Mouse (Mus musculus): ENCODE results near the gene Hnrnpll. TPM values are rescaled to one million over a fixed set of nuclear protein-coding genes. Genes with fewer than 3 reads are reported as not detected.

The Hnrnpll gene
- polyA plus RNA-seq (2016; fragmentation: Nextera tagmentation; extraction: Ambion mirVana), result 60.6 and 63.5 TPM in 2 replicates

DNA sequence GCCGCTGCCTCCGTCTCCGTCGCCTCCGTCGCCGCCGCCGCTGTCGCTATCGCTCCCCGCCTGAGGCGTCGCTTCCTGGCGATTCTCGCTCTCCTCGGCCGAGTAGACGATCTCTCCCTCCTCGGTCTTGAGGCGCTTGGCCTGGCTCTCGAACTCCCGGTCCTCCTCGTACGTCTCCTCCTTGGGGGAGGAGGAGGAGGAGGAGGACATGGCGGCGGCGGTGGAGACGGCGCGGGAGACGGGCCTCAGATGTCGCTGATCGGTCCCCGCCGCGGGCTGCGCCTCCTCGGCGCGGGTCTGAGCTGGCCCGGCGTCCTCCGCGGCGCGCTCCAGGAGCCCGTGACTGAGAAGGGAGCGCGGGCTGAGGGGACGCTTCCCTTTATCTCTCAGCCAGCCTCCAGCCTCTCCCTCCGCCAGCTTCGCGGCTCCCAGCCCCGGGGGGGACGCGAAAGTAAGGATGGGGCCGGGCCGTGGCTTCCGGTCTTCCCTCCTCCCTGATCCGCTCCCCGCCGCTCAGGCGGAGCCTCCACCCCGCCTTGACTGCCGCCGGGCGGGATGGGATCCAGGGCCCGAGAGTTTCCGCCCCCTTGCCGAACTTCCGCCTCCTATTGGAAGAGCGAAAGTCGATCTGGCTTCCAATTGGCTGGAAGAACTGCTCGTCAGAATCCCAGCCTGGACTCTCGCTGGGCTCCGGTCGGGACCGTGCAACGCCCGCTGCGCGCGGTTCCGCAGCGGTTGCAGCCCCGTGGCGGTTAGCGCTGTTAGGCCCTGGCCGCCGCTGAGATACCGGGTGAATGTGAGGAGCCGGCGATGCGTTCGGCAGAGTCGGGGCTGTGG, at the start of gene Hnrnpll:
Hnrnpll (minus strand) TSS at position 552 of the 837 bp plus-strand sequence.
- no peaks in the 10 kb centered on the region for H3K36me3 ChIP-seq
- peak within 1 kb of the TSS; percentile 94 for H3K4me3 ChIP-seq
- ATAC-seq (ENCODE audit: insufficient number of reproducible peaks, low FRiP score), result peak; percentile 97
- under 1% methylated on average over 95 of the region's 97 CpGs for WGBS
- H3K27ac ChIP-seq (ENCODE audit: poor library complexity, severe bottlenecking), result peak within 1 kb of the TSS; percentile 100
- no peaks in the 10 kb centered on the region for H3K9me3 ChIP-seq (replicated peaks)
- H3K4me2 ChIP-seq, result peak within 1 kb of the TSS; percentile 81
- H3K27me3 ChIP-seq (replicated peaks), result no peaks in the 10 kb centered on the region
- peaks cover 21% of the 10 kb centered on the region for H3K4me1 ChIP-seq (replicated peaks)
- peak within 1 kb of the TSS; percentile 99 for H3K9ac ChIP-seq

DNA sequence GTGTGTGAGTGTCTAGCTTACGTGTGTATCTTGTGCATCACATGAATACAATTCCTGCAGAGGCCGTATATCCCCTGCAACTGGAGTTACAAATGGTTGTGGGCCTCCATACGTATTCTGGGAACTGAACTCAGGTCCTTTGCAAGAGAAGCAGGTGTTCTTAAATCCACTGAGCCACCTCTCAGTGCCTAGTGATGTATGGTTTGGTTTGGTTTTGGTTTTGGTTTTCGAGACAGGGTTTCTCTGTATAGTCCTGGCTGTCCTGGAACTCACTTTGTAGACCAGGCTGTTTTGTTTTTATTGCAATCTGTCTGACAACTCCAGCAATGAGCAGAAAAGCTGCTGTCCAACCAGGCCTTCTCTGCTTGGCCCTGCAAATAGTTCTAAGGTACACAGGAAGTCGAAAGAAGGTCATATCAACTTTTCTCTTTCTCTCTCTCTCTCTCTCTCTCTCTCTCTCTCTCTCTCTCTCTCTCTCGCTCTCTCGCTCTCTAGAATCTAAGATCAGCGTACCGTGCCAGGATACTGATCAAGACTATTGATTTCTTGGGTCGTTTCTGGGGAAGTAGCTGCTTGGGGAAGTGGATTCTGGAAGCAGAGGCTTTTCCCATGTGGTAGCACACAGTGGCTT, 43.3 kb upstream of the Hnrnpll start:
- Histone ChIP-seq H3K36me3 (no peaks in the 10 kb centered on the region), H3K9ac (no peak overlapping the region), H3K4me2 (no peak overlapping the region), H3K4me1 (replicated peaks) (no peaks in the 10 kb centered on the region), H3K4me3 (no peak overlapping the region), H3K9me3 (replicated peaks) (0 out of 2 replicates have a peak, but pooled peaks cover 4% of the 10 kb centered on the region), H3K27me3 (replicated peaks) (no peaks in the 10 kb centered on the region), H3K27ac (ENCODE audit: poor library complexity, severe bottlenecking) (no peak overlapping the region)
- no peak for ATAC-seq (ENCODE audit: insufficient number of reproducible peaks, low FRiP score)
- 78% methylated on average over 10 of the region's 10 CpGs for WGBS

DNA sequence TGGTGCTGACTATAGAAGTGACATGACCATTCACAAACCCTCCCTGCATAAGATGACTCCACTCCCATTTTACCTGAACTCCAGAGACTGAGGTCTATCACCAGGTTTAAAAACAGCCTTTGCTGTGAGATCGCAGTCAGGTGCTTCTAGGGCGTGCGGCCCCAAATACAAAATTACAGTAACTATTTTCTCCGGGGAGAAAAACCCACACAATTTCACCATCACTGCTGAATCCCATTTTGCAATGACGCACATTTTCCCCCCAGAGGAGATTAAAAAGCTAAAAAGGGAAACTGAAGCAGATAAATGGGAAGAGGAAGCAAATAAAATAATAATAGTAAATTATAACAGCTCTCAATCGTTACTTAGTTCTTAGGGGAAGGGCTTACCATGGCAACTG, 37.7 kb upstream of the Hnrnpll start:
- Histone ChIP-seq H3K9ac (no peak overlapping the region), H3K27ac (ENCODE audit: poor library complexity, severe bottlenecking) (no peak overlapping the region), H3K4me1 (replicated peaks) (peaks cover 6% of the 10 kb centered on the region; the same call in 1 of the 2 replicates), H3K27me3 (replicated peaks) (no peaks in the 10 kb centered on the region), H3K4me2 (no peak overlapping the region), H3K9me3 (replicated peaks) (no peaks in the 10 kb centered on the region), H3K36me3 (no peaks in the 10 kb centered on the region), H3K4me3 (no peak overlapping the region)
- WGBS, result 77% methylated on average over 6 of the region's 6 CpGs
- no peak for ATAC-seq (ENCODE audit: insufficient number of reproducible peaks, low FRiP score)

DNA sequence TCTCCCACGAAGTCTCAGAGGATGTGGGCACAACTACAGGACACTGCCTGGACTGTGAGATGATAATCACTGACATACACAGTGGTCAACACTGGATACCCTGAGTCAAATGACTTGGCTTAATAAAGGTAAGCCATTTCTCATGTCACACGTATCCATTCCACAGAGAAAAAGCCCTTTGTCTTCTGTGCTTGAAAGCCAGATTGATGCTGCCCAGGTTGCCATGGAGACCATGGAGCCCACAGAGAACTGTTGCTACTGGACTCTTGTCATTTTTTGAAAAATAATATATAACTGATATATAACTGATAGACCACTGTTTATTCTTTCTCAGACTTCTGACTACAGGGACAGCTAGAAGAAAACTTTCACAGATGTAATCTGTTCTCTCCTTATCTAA, 35.1 kb upstream of the Hnrnpll start:
- Histone ChIP-seq H3K4me1 (replicated peaks) (peaks cover 6% of the 10 kb centered on the region; the same call in 1 of the 2 replicates), H3K27ac (ENCODE audit: poor library complexity, severe bottlenecking) (no peak overlapping the region), H3K4me2 (no peak overlapping the region), H3K9me3 (replicated peaks) (no peaks in the 10 kb centered on the region), H3K36me3 (no peaks in the 10 kb centered on the region), H3K27me3 (replicated peaks) (peaks cover 4% of the 10 kb centered on the region; the same call in 1 of the 2 replicates), H3K9ac (no peak overlapping the region), H3K4me3 (no peak overlapping the region)
- ATAC-seq (ENCODE audit: insufficient number of reproducible peaks, low FRiP score), result no peak
- 58% methylated on average over 2 of the region's 2 CpGs for WGBS

DNA sequence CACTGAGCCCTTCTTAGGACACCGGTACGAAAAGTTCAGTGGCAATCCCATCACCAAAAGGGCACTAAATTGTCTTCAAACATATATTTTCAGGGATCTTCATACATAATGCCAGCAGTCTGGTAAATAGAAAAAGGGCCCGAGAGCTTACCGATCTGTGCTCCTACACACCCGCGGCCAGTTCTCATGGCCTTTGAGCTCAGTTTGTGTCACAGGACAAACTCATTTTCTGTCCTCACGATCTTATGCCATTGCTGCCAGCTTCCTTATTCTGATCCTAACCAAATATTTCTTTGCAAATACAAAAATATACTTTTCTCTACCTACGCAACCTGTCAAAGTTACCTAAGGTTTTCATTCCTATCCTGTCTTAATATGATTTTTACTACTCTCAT, 34.6 kb upstream of the Hnrnpll start:
- WGBS, result 87% methylated on average over 8 of the region's 8 CpGs
- Histone ChIP-seq H3K9ac (no peak overlapping the region), H3K27ac (ENCODE audit: poor library complexity, severe bottlenecking) (no peak overlapping the region), H3K36me3 (no peaks in the 10 kb centered on the region), H3K4me3 (no peak overlapping the region), H3K27me3 (replicated peaks) (peaks cover 4% of the 10 kb centered on the region; the same call in 1 of the 2 replicates), H3K4me2 (no peak overlapping the region), H3K9me3 (replicated peaks) (no peaks in the 10 kb centered on the region), H3K4me1 (replicated peaks) (peaks cover 6% of the 10 kb centered on the region; the same call in 1 of the 2 replicates)
- no peak for ATAC-seq (ENCODE audit: insufficient number of reproducible peaks, low FRiP score)

DNA sequence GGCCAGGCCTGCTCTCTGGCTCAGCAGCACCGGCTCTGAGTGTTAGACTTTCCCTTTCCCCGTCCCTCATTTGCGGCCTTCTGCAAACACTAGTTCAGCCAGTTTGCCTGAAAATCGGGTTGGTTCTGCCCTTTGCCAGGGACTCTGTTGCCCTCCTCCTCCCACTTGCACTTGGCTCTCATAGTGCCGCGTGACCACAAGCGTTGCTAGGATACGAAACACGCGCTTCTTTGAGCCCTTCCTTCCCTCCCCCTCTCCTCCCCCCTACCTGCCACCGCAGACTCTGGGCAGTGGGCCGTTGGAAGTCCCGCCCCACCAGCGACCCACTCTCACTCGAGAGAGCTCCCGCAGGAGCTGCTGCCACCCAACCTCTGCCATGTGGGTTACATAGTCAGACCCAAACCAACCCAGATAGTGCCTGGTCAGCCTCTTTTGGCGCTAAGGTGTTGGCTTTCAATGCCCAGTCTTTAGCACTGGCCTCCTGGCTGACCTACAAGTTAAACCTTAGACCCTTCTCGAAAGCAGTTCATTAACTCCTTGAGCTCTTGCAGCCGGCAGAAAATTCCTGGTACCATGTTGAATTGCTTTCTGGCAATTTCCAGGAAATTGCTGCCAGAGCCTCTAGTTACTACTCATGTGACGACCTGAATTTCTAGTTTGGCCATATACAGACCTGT, 34.0 kb upstream of the Hnrnpll start:
- ATAC-seq (ENCODE audit: insufficient number of reproducible peaks, low FRiP score), result peak; percentile 33; the same call in 1 of the 2 replicates
- 24% methylated on average over 20 of the region's 20 CpGs for WGBS
- Histone ChIP-seq H3K27me3 (replicated peaks) (peaks cover 4% of the 10 kb centered on the region; the same call in 1 of the 2 replicates), H3K9ac (peak overlapping the region; percentile 49; the same call in 1 of the 2 replicates), H3K27ac (ENCODE audit: poor library complexity, severe bottlenecking) (no peak overlapping the region), H3K4me3 (peak overlapping the region; percentile 26; the same call in 1 of the 2 replicates), H3K4me1 (replicated peaks) (peaks cover 6% of the 10 kb centered on the region; the same call in 1 of the 2 replicates), H3K4me2 (peak overlapping the region; percentile 63), H3K9me3 (replicated peaks) (no peaks in the 10 kb centered on the region), H3K36me3 (no peaks in the 10 kb centered on the region)

DNA sequence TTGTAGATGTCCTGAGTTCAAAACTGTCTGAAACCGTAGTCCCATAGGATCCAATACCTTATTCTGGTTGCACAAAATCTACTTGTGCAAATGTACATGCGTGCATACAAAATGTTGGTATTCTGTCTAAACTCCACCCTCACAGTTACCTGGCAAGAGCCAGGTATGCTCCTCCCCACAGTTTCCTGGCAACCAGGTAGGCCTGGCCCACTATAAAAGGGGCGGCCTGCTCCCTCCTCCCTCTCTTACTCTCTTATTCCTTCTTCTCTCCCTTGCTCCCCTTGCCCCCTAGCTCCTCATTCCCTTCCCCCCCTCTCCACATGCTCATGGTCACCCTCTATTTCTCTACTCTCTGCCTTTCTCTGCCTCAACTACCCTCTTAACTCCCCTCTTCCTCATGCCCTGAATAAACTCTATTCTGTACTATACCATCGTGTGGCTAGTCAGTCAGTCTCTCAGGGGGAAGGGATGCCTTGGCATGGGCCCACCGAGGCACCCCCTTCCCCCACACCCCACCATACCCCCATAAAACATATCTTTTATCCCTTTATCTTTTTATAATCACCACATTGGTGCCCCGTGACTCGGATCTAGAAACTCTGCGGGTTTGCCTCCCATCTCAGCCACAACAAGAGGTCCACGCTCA, 33.2 kb upstream of the Hnrnpll start:
- no peaks in the 10 kb centered on the region for H3K9me3 ChIP-seq (replicated peaks)
- peaks cover 4% of the 10 kb centered on the region; the same call in 1 of the 2 replicates for H3K27me3 ChIP-seq (replicated peaks)
- ATAC-seq (ENCODE audit: insufficient number of reproducible peaks, low FRiP score), result no peak
- H3K36me3 ChIP-seq, result no peaks in the 10 kb centered on the region
- peak overlapping the region; percentile 63 for H3K4me2 ChIP-seq
- H3K27ac ChIP-seq (ENCODE audit: poor library complexity, severe bottlenecking), result no peak overlapping the region
- 82% methylated on average over 9 of the region's 9 CpGs for WGBS
- peaks cover 6% of the 10 kb centered on the region; the same call in 1 of the 2 replicates for H3K4me1 ChIP-seq (replicated peaks)
- no peak overlapping the region for H3K4me3 ChIP-seq
- no peak overlapping the region for H3K9ac ChIP-seq

DNA sequence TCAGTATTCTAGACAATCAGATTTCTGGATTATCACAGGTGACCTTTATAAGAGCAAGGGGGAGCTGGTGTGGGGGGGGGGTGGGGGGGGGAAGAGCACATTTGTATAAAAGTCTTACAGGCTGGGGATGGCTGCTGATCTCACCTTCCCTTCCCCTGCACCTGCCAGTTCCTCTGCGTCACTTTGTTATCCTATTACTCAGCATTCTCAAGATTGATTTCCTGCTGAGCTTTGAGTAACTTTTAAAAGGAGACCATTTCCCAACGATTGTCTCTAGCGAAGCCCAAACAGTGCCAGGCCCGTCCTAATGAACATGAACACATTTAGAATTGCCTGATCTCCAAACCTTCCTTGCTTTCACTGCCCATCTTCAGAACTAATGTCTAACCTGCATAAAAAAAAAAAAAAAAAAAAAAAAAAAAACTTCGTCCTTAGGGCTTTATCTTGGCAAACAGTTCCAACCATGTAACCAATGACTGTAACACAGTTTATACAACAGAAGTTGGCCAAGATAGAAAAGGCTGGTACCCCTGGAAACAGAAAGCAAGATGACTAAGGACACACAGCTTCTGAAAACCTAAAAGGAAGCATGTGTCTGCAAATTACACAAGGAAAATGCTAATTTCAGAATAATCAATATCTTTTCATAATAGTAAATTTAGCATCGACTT, 29.9 kb upstream of the Hnrnpll start:
- no peak for ATAC-seq (ENCODE audit: insufficient number of reproducible peaks, low FRiP score)
- Histone ChIP-seq H3K4me1 (replicated peaks) (peaks cover 6% of the 10 kb centered on the region; the same call in 1 of the 2 replicates), H3K4me2 (no peak overlapping the region), H3K27ac (ENCODE audit: poor library complexity, severe bottlenecking) (no peak overlapping the region), H3K9me3 (replicated peaks) (no peaks in the 10 kb centered on the region), H3K4me3 (no peak overlapping the region), H3K27me3 (replicated peaks) (peaks cover 4% of the 10 kb centered on the region; the same call in 1 of the 2 replicates), H3K9ac (no peak overlapping the region), H3K36me3 (no peaks in the 10 kb centered on the region)
- 50% methylated on average over 6 of the region's 6 CpGs for WGBS

DNA sequence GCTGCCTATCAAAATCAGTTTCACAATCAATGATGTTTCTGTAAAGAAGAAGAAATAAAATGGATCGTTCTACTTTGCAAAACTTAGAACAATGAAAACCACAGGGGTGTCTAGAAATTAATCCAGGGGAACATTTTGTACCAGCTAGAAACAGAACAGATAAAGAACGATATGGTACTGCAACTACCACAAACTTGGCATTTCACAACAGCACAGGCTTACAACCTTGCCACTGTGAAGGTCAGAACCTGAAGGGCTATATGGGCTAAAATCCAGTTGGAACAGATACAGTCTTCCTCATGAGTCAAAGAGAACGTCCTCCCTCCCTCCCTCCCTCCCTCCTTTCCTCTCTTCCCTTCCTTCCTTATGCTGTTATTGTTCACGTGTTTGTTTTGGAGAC, 28.4 kb upstream of the Hnrnpll start:
- Histone ChIP-seq H3K4me3 (no peak overlapping the region), H3K4me2 (no peak overlapping the region), H3K27ac (ENCODE audit: poor library complexity, severe bottlenecking) (no peak overlapping the region), H3K27me3 (replicated peaks) (peaks cover 4% of the 10 kb centered on the region; the same call in 1 of the 2 replicates), H3K4me1 (replicated peaks) (no peaks in the 10 kb centered on the region), H3K36me3 (no peaks in the 10 kb centered on the region), H3K9ac (no peak overlapping the region), H3K9me3 (replicated peaks) (peaks cover 1% of the 10 kb centered on the region; the same call in 1 of the 2 replicates)
- WGBS, result 64% methylated on average over 4 of the region's 4 CpGs
- ATAC-seq (ENCODE audit: insufficient number of reproducible peaks, low FRiP score), result no peak

DNA sequence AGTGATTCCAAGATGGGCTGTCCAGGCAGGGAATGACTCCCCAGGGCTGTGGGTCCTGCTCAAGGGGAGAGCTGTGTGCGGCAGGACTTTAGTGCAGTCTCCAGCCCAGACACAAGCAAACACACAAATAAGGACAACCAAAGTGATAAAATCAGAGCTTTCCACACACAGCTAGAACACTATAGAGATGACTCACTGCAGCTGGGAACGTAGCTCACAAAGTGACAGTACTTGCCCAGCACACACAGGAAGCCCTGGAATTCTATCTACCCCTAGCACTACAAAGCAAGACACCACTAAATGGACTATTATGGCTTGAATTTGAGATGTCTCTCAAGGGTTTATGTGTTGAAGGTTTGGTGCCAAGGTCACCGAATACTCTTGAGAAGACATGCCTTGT, 26.0 kb upstream of the Hnrnpll start:
- H3K9me3 ChIP-seq (replicated peaks), result peaks cover 7% of the 10 kb centered on the region
- 71% methylated on average over 3 of the region's 3 CpGs for WGBS
- H3K4me1 ChIP-seq (replicated peaks), result peaks cover 4% of the 10 kb centered on the region
- H3K27me3 ChIP-seq (replicated peaks), result no peaks in the 10 kb centered on the region
- no peak overlapping the region for H3K9ac ChIP-seq
- no peak overlapping the region for H3K27ac ChIP-seq (ENCODE audit: poor library complexity, severe bottlenecking)
- H3K4me2 ChIP-seq, result no peak overlapping the region
- no peaks in the 10 kb centered on the region for H3K36me3 ChIP-seq
- ATAC-seq (ENCODE audit: insufficient number of reproducible peaks, low FRiP score), result no peak
- no peak overlapping the region for H3K4me3 ChIP-seq
